Mouse (Mus musculus): Measurements from ENCODE around the gene Iqcf5. TPM values are rescaled to one million over a fixed set of nuclear protein-coding genes. Genes with fewer than 3 reads are reported as not detected.

Iqcf5 gene
- polyA plus RNA-seq, 1 experiment from 2014 or later, result not detected

GRCm38 (mm10) chr9:106473753-106474105 is 40.6 kb upstream of the Iqcf5 start:
- 0 out of 2 replicates have a peak, but pooled peaks cover 3% of the 10 kb centered on the region for H3K27me3 ChIP-seq
- H3K27ac ChIP-seq, result no peak overlapping the region
- H3K4me3 ChIP-seq, result no peak overlapping the region
- H3K4me1 ChIP-seq (replicated peaks), result peaks cover 44% of the 10 kb centered on the region
- H3K9ac ChIP-seq, result peak overlapping the region; percentile 13; the same call in 1 of the 2 replicates
- no peaks in the 10 kb centered on the region for H3K36me3 ChIP-seq
- no peak overlapping the region for H3K4me2 ChIP-seq
- no peaks in the 10 kb centered on the region for H3K9me3 ChIP-seq
- 87% methylated on average over 5 of the region's 5 CpGs for WGBS
- ATAC-seq (ENCODE audit: low FRiP score), result no peak

- H3K9ac ChIP-seq, result no peak overlapping the region; the same call in 1 of the 2 replicates
These were observed 39.9 kb upstream of the Iqcf5 start for GRCm38 (mm10) chr9:106474456-106474855.

GRCm38 (mm10) chr9:106475046-106475445 is 39.3 kb upstream of the Iqcf5 start:
- Histone ChIP-seq H3K36me3 (0 out of 2 replicates have a peak, but pooled peaks cover 3% of the 10 kb centered on the region), H3K9me3 (no peaks in the 10 kb centered on the region), H3K4me1 (replicated peaks) (peaks cover 46% of the 10 kb centered on the region), H3K27ac (no peak overlapping the region), H3K4me2 (no peak overlapping the region), H3K4me3 (no peak overlapping the region), H3K27me3 (0 out of 2 replicates have a peak, but pooled peaks cover 3% of the 10 kb centered on the region), H3K9ac (no peak overlapping the region)
- ATAC-seq (ENCODE audit: low FRiP score), result no peak
- 67% methylated on average over 7 of the region's 7 CpGs for WGBS

More at GRCm38 (mm10) chr9:106474456-106474855, 39.9 kb upstream of the Iqcf5 start:
- H3K4me3 ChIP-seq, result no peak overlapping the region
- H3K9me3 ChIP-seq, result no peaks in the 10 kb centered on the region
- 0 out of 2 replicates have a peak, but pooled peaks cover 3% of the 10 kb centered on the region for H3K27me3 ChIP-seq
- 6% methylated on average over 6 of the region's 6 CpGs for WGBS
- peaks cover 46% of the 10 kb centered on the region for H3K4me1 ChIP-seq (replicated peaks)
- no peaks in the 10 kb centered on the region for H3K36me3 ChIP-seq
- peak overlapping the region; percentile 19; the same call in 1 of the 2 replicates for H3K4me2 ChIP-seq
- H3K27ac ChIP-seq, result no peak overlapping the region
- ATAC-seq (ENCODE audit: low FRiP score), result no peak

DNA sequence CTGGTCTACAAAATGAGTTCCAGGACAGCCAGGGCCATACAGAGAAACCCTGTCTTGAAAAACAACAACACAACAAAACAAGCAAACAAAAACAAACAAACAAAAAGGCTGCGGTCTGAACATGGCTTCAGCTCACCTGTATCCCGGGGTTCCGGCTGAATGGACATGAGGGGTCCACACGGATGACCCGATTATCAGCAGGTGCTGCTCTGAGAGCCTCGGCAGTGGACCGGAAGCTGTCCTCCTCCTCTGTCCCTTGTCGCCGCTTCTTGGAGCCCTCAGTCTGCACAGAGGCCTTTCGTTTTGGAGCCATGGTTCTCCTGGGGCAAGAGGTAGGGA is 38.7 kb upstream of the Iqcf5 start, which contains the start of gene Rrp9:
Gene Rrp9 (plus strand): TSS at position 301 of the 339 bp plus-strand sequence.
- peak within 1 kb of the TSS; percentile 39 for H3K9ac ChIP-seq
- H3K27me3 ChIP-seq, result 0 out of 2 replicates have a peak, but pooled peaks cover 3% of the 10 kb centered on the region
- H3K4me1 ChIP-seq (replicated peaks), result peaks cover 46% of the 10 kb centered on the region
- H3K36me3 ChIP-seq, result peaks cover 9% of the 10 kb centered on the region
- H3K27ac ChIP-seq, result peak within 1 kb of the TSS; percentile 18; the same call in 1 of the 2 replicates
- no peak for ATAC-seq (ENCODE audit: low FRiP score)
- 92% methylated on average over 10 of the region's 10 CpGs for WGBS
- H3K9me3 ChIP-seq, result no peaks in the 10 kb centered on the region
- no peak within 1 kb of the TSS for H3K4me3 ChIP-seq
- peak within 1 kb of the TSS; percentile 37 for H3K4me2 ChIP-seq

GRCm38 (mm10) chr9:106476002-106476923 is 38.1 kb upstream of the Iqcf5 start:
- Histone ChIP-seq H3K9ac (peak overlapping the region; percentile 39), H3K4me3 (no peak overlapping the region), H3K4me2 (peak overlapping the region; percentile 37), H3K9me3 (no peaks in the 10 kb centered on the region), H3K4me1 (replicated peaks) (peaks cover 46% of the 10 kb centered on the region), H3K27ac (peak overlapping the region; percentile 18; the same call in 1 of the 2 replicates), H3K27me3 (0 out of 2 replicates have a peak, but pooled peaks cover 3% of the 10 kb centered on the region), H3K36me3 (peaks cover 15% of the 10 kb centered on the region)
- no peak; the same call in 1 of the 2 replicates for ATAC-seq (ENCODE audit: low FRiP score)
- WGBS, result 40% methylated on average over 16 of the region's 16 CpGs

- under 1% methylated on average over 41 of the region's 41 CpGs for WGBS
- H3K4me2 ChIP-seq, result peak within 1 kb of the TSS; percentile 92
These were observed 37.4 kb upstream of the Iqcf5 start, which contains the start of gene Parp3 for GRCm38 (mm10) chr9:106476924-106477484. Parp3 (minus strand) TSS chr9:106476949.

GRCm38 (mm10) chr9:106477649-106478048 is 36.7 kb upstream of the Iqcf5 start:
- no peaks in the 10 kb centered on the region for H3K9me3 ChIP-seq
- H3K4me3 ChIP-seq, result peak overlapping the region; percentile 71
- WGBS, result 5% methylated on average over 16 of the region's 16 CpGs
- H3K27me3 ChIP-seq, result 0 out of 2 replicates have a peak, but pooled peaks cover 3% of the 10 kb centered on the region
- no peak for ATAC-seq (ENCODE audit: low FRiP score)
- H3K4me1 ChIP-seq (replicated peaks), result peaks cover 37% of the 10 kb centered on the region
- peak overlapping the region; percentile 77 for H3K9ac ChIP-seq
- peaks cover 27% of the 10 kb centered on the region for H3K36me3 ChIP-seq
- H3K4me2 ChIP-seq, result peak overlapping the region; percentile 92
- H3K27ac ChIP-seq, result no peak overlapping the region

More at GRCm38 (mm10) chr9:106476924-106477484, 37.4 kb upstream of the Iqcf5 start, which contains the start of gene Parp3:
- H3K9ac ChIP-seq, result peak within 1 kb of the TSS; percentile 77
- H3K4me3 ChIP-seq, result peak within 1 kb of the TSS; percentile 71
- ATAC-seq (ENCODE audit: low FRiP score), result peak; percentile 98
- H3K36me3 ChIP-seq, result peaks cover 23% of the 10 kb centered on the region
- peaks cover 41% of the 10 kb centered on the region for H3K4me1 ChIP-seq (replicated peaks)
- peak within 1 kb of the TSS; percentile 18; the same call in 1 of the 2 replicates for H3K27ac ChIP-seq
- H3K27me3 ChIP-seq, result 0 out of 2 replicates have a peak, but pooled peaks cover 3% of the 10 kb centered on the region
- no peaks in the 10 kb centered on the region for H3K9me3 ChIP-seq

DNA sequence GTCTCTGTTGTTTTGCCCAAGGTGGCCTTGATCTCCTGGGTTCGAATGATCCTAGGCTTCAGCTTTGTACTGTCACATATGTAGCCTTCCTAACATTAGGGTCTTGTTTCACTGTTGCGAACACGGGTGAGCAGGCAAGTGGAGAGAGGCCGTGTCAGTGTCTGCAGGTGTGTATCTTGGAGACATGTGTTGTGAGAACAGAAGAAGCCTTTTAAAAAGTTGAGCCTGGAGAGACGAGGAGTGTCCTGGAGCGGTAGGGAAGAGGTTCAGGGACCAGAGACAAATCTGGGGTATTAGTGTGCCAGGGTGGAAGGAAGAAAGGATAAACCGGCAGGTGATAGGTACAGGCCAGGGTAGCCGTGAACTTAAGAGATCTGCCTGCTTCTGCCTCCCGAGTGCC is 36.3 kb upstream of the Iqcf5 start:
- peaks cover 37% of the 10 kb centered on the region for H3K4me1 ChIP-seq (replicated peaks)
- H3K9me3 ChIP-seq, result no peaks in the 10 kb centered on the region
- H3K4me2 ChIP-seq, result peak overlapping the region; percentile 92
- peaks cover 32% of the 10 kb centered on the region for H3K36me3 ChIP-seq
- no peak overlapping the region for H3K27ac ChIP-seq
- H3K27me3 ChIP-seq, result 0 out of 2 replicates have a peak, but pooled peaks cover 3% of the 10 kb centered on the region
- H3K9ac ChIP-seq, result peak overlapping the region; percentile 77
- ATAC-seq (ENCODE audit: low FRiP score), result no peak
- peak overlapping the region; percentile 71 for H3K4me3 ChIP-seq
- 86% methylated on average over 9 of the region's 9 CpGs for WGBS

GRCm38 (mm10) chr9:106480541-106480940 is 33.8 kb upstream of the Iqcf5 start:
- WGBS, result 90% methylated on average over 7 of the region's 7 CpGs
- Histone ChIP-seq H3K27me3 (no peaks in the 10 kb centered on the region), H3K27ac (no peak overlapping the region), H3K4me2 (no peak overlapping the region), H3K9me3 (no peaks in the 10 kb centered on the region), H3K9ac (no peak overlapping the region), H3K4me1 (replicated peaks) (peaks cover 23% of the 10 kb centered on the region), H3K36me3 (peaks cover 56% of the 10 kb centered on the region), H3K4me3 (no peak overlapping the region)
- no peak for ATAC-seq (ENCODE audit: low FRiP score)

DNA sequence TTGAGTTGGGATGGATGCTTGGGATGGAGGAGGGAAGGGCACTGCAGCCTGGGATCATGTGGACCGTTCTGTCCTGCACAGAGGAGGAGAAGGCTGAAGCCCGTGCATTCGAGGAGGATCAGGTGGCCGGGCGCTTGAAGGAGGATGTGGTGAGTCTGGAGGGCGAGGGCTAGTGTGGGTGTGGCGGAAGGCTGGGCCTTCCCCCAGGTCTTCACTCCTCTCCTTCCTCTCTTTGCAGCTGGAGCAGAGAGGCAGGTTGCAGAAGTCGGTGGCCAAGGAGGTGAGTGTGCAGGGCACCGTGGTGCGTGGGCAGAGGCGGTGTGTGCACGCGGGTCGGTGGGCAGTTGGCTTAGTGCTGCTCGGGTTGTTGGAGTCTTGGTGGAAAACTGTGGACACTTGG is 33.3 kb upstream of the Iqcf5 start:
- ATAC-seq (ENCODE audit: low FRiP score), result no peak
- no peak overlapping the region for H3K9ac ChIP-seq
- H3K4me3 ChIP-seq, result no peak overlapping the region
- no peak overlapping the region for H3K4me2 ChIP-seq
- WGBS, result 91% methylated on average over 15 of the region's 15 CpGs
- H3K27ac ChIP-seq, result no peak overlapping the region
- H3K36me3 ChIP-seq, result peaks cover 62% of the 10 kb centered on the region
- no peaks in the 10 kb centered on the region for H3K9me3 ChIP-seq
- no peaks in the 10 kb centered on the region for H3K27me3 ChIP-seq
- peaks cover 22% of the 10 kb centered on the region for H3K4me1 ChIP-seq (replicated peaks)

GRCm38 (mm10) chr9:106481676-106482075 is 32.7 kb upstream of the Iqcf5 start:
- ATAC-seq (ENCODE audit: low FRiP score), result no peak
- H3K4me3 ChIP-seq, result no peak overlapping the region
- H3K4me1 ChIP-seq (replicated peaks), result peaks cover 16% of the 10 kb centered on the region
- 96% methylated on average over 13 of the region's 13 CpGs for WGBS
- H3K27me3 ChIP-seq, result no peaks in the 10 kb centered on the region
- no peak overlapping the region for H3K27ac ChIP-seq
- peaks cover 66% of the 10 kb centered on the region for H3K36me3 ChIP-seq
- H3K9ac ChIP-seq, result no peak overlapping the region
- no peaks in the 10 kb centered on the region for H3K9me3 ChIP-seq
- no peak overlapping the region for H3K4me2 ChIP-seq

- no peaks in the 10 kb centered on the region for H3K27me3 ChIP-seq
- WGBS, result 88% methylated on average over 17 of the region's 17 CpGs
- H3K4me3 ChIP-seq, result no peak overlapping the region
- no peak overlapping the region for H3K9ac ChIP-seq
- no peak for ATAC-seq (ENCODE audit: low FRiP score)
- no peaks in the 10 kb centered on the region for H3K9me3 ChIP-seq
- no peak overlapping the region for H3K27ac ChIP-seq
- no peak overlapping the region for H3K4me2 ChIP-seq
- H3K4me1 ChIP-seq (replicated peaks), result peaks cover 13% of the 10 kb centered on the region
- H3K36me3 ChIP-seq, result peaks cover 66% of the 10 kb centered on the region
These were observed 31.7 kb upstream of the Iqcf5 start for GRCm38 (mm10) chr9:106482578-106483115.
